Mouse (Mus musculus) gastrocnemius, postnatal 25 days (tissue): ENCODE data around the gene Slx4ip. TPM values are rescaled to one million over a fixed set of nuclear protein-coding genes. Genes with fewer than 3 reads are reported as not detected.

Experiments used
- DNase-seq: peaks from one replicate; pipeline ENCODE4 v3.0.0; 2022
- total RNA-seq, 2 experiments: library from RNA; stranded (reverse); gene quantifications; 1 replicate in 1 of 2; 2 replicates in 1 of 2; pipeline ENCODE4 v1.2.3; 2021

The Slx4ip gene
- total RNA-seq, 2 experiments from 2014 or later = 2.5 to 3.0 TPM

DNA sequence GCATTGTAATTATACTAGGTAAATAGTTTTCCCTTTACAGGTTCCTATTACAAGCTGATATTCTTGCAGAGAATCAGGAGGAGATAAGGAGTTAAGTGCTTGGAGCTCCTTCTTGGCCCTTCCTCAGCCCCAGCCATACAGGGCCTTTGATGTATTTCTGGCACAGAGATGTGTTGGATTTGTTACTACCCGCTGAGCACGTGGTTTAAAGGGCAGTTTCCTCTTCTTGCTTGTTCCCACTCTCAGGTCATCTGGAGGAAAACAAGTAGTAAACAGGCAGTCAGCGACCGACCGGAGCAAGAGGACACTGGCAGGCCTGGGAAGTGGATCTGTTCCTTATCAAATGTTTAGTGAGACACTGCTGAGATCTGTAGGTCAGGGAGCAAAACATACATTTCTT, 56.9 kb downstream of the Slx4ip start:
- peak; percentile 36 for DNase-seq

DNA sequence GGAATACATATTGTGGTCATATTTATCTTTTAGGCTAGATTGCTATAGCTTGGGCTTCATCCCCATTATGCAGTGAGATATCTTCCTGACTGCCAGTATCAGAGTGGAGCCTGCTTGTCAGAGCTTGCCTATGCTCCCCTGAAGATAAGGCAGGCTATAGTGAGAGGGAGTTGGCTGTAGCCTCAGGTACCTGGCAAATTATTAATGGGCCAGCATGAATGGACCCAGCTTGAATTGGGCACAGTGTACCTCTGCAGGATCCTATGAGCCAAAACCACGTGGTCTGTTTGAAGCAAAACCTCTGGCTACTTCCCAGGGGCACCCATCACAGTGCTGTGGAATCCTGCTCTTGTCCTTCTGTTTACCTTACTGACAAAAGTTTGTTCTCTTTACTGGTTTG, 61.2 kb downstream of the Slx4ip start:
- DNase-seq = no peak

GRCm38 (mm10) chr2:136955726-136956571, 64.9 kb downstream of the Slx4ip start:
- DNase-seq = no peak

DNA sequence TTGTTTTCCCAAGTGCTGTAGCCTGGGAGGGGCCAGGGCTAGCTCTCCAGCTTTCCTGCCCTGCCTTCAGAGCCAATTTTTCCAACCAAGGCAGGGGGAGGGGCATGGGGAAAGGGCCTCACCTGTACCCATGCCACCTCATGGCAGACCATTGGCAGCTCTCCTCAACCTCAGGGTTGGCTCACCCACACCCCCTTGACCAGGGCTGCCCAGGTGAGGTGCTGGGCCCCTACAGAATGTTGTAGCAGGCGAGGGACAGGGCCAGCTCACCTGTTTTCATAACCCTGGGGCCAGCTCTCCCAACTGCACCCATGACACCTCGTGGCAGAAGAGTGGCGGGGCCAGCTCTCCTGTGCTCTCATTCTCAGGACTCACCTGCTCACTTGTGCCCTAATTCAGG, 67.7 kb downstream of the Slx4ip start:
- no peak for DNase-seq

- DNase-seq = peak; percentile 32
Observed at GRCm38 (mm10) chr2:136975774-136976173, 84.8 kb downstream of the Slx4ip start.

- no peak for DNase-seq
Observed at GRCm38 (mm10) chr2:136979056-136979772, 88.2 kb downstream of the Slx4ip start.

- no peak for DNase-seq
Observed at GRCm38 (mm10) chr2:136981062-136981879, 90.3 kb downstream of the Slx4ip start.

DNA sequence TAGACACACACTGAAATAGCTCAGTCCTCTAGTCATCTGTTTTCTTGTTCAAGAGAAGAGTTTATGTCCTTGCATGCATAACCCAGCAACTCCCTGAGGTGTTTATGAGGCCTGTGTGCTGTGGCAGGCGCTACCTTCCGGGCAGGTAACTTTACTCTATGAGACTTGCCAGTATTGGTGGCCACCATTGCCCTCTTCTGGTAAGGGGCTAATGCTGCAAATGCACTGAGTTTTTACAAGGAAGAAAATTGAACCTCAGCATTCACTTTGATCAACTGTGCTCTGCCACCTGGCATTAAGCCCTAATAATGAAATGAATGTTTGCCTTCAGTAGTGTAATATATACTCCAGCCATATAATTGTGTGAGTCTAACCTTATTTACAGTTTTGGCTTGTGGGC, 92.9 kb downstream of the Slx4ip start:
- DNase-seq = no peak

GRCm38 (mm10) chr2:136985998-136986730, 95.1 kb downstream of the Slx4ip start:
- DNase-seq = no peak

DNA sequence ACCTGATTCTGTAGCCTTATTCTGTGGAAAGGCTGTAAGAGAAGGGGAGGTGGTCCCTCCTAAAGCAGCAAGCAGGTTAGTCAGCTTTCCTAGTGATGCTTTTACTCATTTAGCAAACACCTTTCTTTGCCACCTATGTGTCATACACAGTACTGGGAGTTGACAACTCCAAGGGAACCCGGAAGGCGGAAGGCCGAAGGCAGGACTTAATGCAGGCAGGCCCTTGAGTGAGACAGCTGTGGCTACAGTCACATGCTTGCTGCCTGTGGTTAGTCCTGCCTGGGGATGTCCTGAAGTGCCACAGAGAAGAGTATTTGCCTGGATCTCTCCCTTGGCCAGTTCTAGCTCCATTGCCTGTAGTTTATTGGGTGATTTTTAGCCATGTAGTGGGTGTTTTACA, 102.1 kb downstream of the Slx4ip start:
- DNase-seq = no peak

DNA sequence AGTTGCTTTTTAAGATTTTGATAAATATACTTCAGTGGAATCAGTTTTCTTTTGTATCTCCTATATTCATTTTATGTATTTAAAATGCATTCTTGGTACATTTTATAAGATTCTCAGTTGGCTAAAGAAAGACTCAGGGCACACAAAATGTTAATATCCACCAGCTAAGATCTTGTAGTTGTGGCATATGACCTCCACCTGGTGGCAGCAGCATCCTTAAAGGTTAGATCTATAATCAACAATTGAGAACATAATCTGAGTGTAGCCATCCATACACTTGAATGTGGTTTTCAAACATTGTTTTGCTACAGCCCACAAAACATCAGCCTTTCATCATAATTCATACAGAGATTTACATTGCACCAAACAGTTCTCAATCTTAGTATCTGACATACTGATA, 106.1 kb downstream of the Slx4ip start:
- DNase-seq = no peak

- no peak for DNase-seq
Observed at GRCm38 (mm10) chr2:137002031-137002430, 111.0 kb downstream of the Slx4ip start.

- DNase-seq = no peak
Observed at GRCm38 (mm10) chr2:137006656-137007055, 115.6 kb downstream of the Slx4ip start.

DNA sequence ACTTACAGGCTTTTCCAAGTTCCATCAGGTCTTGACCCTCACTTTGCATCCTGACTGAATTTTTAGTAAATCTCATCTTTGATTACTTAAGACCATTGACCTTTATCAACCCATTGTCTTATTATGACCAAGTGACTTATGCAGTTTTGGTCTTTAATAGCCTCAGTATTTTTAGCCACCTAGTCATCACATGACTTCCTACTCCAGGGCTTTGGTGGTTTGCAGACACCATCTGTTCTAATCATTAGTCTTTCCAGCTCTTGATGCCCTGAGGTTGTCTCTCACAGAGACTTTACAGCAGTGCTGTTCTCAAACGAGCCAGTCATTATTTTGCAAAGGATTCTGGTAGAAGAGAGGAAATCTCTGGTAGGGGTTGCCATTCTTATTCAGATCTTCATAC, 121.0 kb downstream of the Slx4ip start:
- DNase-seq = no peak

DNA sequence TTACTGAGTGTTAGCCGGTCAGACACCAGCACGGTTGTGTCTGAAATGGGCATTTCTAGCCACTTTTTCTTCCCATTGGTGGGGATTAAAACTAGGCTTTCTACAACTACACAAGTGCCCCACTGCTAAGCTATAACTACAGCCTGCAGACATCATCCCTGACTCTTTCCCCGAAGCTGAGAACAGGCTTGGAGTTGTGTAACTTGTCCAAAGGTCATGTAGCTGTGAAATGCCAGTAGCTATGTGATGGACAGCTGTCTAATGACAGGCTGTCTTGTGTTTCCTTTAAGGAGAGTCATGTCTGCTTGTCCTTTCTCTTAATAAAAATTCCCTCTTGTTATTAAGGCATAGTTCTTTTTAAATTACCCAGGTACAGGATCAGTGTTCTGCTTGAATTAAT, 122.1 kb downstream of the Slx4ip start:
- DNase-seq = no peak

DNA sequence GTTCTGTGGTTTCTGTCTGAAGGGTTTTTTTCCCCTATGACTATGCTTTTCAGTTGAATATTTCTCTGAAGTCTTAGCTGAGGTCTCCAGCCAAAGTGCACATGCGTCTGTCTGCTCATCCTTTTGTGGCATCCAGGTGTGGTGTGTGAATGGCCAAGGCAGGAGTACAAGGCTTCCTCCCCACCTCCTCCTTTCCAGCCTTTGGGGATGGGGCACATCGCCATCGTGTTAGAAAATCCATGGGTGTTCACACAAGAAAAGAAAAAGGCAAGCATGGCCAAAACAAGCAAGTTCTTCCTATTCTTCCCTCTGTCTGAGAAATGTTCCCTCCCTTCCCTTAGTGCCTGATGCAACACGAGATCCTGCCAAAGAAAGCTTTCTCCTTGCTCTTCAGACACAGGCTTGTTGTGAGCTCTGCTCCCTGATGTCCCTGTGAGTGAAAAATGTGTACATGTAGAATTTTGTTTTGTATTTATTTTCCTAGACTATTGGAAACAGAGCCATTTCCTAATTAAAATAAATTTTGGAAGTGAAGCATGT, 122.9 kb downstream of the Slx4ip start:
- DNase-seq = peak; percentile 19

GRCm38 (mm10) chr2:137014423-137014822, 123.4 kb downstream of the Slx4ip start:
- no peak for DNase-seq

DNA sequence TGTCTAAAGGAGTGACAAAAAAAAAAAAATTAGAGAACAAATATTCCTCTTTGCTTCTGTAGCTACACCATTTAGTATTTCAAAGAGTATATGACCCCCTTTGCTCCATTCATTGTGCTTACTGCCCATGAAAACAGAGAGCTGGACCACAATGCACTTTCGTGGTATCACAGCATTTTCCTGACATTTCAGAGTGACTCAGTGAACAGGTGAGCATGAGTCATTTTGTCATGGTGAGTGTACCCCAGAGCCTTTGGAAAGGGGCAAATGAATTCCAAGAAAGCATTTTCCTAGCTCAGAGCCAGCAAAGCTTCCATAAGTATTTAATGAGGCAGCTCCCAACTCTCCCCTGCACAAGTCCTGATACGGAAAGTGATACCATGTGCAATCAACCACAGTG, 153.1 kb downstream of the Slx4ip start:
- DNase-seq = no peak

- no peak for DNase-seq
Observed at GRCm38 (mm10) chr2:137049367-137049766, 158.3 kb downstream of the Slx4ip start.

DNA sequence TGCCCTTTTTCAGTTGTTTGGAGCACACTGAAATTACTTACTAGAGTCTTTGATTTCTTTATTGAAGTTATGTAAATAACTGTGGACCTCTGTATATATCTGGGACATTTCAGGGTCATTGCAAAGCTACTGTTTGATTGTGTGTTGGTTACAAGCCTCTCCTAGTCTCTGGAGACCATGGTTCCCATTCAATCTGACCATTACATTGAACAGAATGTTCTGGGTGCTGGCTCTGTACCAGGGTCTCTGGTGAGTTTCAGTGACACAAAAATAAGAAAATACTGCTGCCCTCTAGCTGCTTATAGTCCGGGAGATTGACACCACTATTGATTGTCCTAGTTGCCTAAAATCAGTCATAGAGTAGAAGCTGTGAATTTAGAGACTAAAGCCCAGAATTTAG, 158.9 kb downstream of the Slx4ip start:
- no peak for DNase-seq

- no peak for DNase-seq
Observed at GRCm38 (mm10) chr2:137063829-137064228, 172.8 kb downstream of the Slx4ip start.

DNA sequence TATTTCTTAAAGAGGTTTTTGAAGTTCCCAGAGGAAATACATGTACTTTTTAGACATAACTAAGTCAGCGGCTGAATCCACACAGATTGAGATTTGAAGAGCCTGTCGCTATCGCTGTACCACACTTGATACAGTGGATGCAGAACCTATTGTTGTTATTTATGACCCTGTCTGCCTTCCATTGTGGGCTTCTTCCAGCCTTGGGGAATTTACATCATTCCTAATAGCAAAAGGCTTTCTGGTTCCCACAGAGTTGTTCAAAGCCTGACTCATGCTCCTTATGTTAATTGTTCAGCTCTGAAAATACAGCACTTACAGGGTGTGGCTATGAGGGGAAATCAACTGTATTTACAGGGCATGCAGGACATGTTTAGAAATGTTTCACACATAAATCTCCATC, 173.5 kb downstream of the Slx4ip start:
- DNase-seq = no peak
